Mouse (Mus musculus) spleen, embryonic (tissue): ENCODE results near the gene Smg8.

Experiments used
- CTCF ChIA-PET: fragments of 350-600 bp; sonication (Branson Sonifier 250); formaldehyde crosslinking; loops from one replicate; lab custom pipeline; 2022; lab: Charles Lee

The Smg8 gene

DNA sequence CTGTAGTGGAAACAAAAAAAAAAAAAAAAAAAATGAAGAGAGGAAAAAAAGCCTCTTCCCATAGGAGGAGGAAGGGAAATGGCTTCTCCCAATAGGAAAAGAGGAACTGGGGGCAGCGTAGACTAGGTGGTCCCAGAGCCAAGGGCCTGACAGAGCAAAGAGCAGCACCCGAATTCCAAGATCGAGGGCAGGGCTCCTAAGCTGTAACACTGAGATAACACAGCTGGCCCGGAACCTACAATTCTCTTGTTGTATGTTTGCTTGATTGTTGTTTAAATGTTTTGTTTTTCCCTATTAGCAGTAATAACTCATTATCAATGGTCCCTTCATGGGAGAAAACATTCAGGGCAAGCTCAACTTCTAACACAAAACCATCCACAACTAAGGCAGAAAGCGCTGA lies 39.6 kb downstream of the Smg8 start:
- CTCF ChIA-PET, result no interaction called here

DNA sequence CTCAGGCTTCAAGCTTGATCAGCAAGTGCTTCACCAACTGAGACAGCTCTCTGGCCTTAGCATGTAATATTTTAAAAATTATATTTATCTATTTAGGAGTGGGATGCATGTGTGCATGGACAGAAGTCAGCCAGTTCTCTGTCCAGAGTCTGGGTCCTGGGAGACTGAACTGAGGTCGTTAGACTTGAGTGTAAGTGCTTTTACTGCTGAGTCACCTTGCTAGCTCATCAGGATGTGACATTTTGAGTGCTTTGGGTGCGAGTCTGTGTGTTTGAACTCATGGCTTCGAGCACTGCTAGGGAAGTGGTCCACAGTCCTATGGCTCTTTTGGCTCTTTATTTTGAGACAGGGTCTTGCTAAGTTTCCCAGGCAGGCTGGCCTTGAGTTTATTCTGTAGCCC lies 43.5 kb downstream of the Smg8 start:
- CTCF ChIA-PET, result no interaction called here

GRCm38 (mm10) chr11:87039307-87039963 lies 47.1 kb downstream of the Smg8 start:
- CTCF ChIA-PET, result interaction anchor here (0.6 kb wide), 1 partner anchor 9 kb away, joined by 3 read pairs; no protein-coding TSS in a partner anchor

DNA sequence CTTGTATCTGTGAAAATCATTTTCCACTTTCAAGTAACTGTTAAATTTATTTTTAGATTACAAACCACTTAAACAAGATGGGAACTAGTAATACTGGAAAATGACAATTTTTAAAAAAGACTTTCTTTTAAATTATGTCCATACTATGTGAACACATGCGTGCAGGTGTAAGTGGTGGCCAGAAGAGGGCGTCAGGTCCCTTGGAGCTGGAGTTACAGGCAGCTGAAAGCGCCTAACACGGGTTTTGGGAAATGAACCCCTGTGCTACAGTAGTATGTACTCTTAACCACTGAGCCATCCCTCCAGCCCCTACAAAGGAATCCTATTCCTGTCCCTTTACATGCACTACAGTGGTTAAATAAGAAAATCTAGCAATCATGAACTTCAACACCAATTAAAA lies 50.4 kb downstream of the Smg8 start:
- CTCF ChIA-PET, result no interaction called here

- CTCF ChIA-PET, result no interaction called here
These were observed 58.4 kb downstream of the Smg8 start for GRCm38 (mm10) chr11:87028212-87028611.
